Mouse (Mus musculus): ENCODE data around the gene Slu7.

DNA sequence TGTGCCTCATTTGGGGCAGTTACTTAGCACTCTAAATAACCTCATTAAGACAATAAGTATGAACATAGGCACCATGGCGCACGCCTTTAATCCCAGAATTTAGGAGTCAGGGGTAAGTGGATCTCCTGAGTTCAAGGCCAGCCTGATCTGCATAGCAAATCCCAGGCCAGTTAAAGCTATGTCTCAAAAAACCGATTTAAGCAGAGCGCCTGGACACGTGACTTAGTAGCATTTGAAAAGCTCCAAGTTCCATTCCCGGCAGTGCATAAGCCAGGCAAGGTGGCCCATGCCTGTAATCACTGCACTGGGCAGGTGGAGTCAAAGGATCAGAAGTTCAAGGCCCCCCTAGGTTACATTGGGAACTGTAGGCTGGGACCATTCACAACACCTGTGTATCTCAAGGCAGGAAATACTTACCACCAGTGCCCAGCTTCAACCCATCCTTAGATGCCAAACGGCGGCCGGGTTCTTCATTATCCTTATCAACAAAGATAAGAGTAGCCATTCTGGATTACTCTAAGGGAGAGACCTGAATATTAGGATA is 8.3 kb upstream of the Slu7 start:
- TF ChIP-seq CTCF (IDR thresholded peaks at IDR 0.05; ENCODE audit: low read depth) (no peak), EP300 (IDR thresholded peaks at IDR 0.05; ENCODE audit: low read depth) (no peak)

Data from heart, postnatal 0 days (tissue).